Mouse (Mus musculus): ENCODE measurements around the gene Dolpp1.

Gene Dolpp1

DNA sequence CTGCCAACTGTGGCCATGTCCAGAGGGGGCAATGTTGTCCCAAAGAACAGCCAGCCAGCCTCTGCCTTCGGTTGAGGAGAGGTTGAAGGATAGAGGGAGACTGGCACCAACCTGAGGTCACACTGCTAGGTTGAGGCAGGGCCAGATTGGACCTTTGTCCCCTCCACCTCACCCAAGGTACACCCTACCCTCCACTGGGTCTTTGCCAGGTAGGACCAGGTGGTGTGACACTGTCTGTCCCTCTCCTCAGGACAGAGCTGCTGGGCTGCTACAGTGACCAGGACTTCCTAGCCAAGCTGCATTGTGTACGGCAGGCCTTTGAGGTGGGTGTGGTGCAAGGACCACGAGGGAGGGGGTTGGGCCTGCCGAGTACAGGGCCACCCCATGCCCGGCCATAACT is 14.3 kb upstream of the Dolpp1 start:
- no peak for DNase-seq (ENCODE audit: low spot score in 2 of 2)

DNA sequence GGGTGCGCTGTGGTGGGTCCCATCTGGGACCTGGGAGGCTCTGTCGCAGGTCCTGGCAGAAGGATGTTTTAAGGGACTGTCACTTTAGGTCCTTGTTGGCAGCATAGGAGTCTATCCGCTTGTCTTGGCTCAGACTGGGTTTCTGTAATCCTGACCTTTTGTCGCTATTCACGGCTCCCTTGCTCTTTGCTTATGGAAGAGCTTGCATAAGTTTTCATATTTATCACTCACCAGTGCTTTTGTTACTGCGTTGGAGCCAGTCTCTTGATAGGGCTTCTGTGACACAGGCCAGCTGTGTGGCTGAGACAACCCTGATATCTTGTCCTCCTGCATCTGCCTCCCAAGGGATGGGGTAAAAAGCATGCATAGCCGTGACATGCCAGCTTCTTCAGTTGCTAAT is 12.7 kb upstream of the Dolpp1 start:
- DNase-seq (ENCODE audit: low spot score in 2 of 2) = no peak

DNA sequence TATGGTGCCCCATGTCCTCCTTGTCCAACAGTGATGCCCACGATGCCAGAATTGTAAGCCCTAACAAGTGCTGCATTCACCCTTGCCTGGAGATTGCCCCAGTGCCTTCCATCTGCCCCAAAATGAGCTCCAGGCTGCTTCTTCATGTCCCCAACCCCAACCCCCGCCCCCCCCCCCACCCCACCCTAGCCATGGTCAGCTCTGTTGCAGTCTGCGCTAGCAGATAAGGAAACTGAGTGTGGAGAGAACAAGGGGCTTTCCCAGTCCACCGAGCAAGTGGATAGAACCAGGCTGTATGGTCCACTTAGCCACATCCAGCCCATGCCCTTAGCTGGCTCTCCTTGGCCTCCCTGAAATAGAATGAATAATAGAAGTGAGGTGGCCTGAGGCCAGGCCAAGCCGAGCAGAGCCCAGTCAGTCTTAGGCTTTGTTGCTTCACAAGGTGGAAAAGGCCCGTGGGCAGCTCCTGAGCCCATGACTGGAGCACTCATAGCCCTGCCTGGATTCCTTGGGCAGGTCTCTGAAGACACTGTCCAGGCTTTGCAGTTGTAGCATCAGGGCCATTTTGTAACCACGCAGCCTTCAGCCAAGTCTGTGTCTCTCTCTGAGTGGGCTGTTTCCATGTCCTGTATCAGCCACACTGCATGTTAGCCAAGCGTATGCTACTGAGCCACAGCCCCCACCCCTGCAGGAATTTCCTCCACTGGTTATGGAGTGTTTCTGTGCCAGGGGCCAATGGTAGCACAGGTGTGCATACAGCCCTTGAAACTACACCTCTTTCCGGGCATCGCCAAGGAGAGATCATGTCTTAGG is 11.3 kb upstream of the Dolpp1 start:
- no peak for DNase-seq (ENCODE audit: low spot score in 2 of 2)

DNA sequence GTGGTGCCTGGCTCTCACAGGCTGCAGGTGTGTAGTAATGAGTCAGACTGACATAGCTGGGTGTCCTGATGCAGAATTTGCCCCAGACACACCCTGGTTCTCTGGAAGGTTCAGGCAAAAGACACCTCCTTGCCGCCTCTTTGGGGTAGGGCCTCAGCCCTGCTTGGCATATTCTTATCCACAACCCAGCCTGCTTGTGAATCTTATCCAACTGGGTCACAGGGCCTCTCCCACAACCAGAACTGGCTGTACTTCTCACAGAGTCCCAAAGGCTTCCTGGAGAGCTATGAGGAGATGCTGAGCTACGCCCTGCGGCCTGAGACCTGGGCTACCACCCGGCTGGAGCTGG is 10.7 kb upstream of the Dolpp1 start:
- no peak for DNase-seq (ENCODE audit: low spot score in 2 of 2)

DNA sequence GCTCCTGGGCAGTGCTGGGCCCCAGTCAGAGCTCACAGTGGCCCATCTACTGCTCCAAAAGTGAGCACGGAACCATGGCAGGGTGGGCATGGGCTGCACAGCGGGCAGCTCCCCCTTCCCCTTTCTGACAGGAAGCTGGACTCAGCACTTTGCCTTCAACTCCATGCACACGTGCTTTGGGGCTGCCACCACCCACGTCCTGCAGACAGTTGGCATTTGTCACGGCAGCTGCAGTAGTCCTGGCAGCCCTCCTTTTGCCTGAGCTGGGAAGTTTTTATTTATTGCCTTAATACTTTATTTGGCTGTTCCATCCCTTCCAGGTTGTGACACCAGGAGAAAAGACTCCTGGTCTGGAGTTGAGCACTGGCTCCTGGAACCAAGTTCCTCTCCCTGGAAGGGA is 7.2 kb upstream of the Dolpp1 start:
- no peak for DNase-seq (ENCODE audit: low spot score in 2 of 2)

DNA sequence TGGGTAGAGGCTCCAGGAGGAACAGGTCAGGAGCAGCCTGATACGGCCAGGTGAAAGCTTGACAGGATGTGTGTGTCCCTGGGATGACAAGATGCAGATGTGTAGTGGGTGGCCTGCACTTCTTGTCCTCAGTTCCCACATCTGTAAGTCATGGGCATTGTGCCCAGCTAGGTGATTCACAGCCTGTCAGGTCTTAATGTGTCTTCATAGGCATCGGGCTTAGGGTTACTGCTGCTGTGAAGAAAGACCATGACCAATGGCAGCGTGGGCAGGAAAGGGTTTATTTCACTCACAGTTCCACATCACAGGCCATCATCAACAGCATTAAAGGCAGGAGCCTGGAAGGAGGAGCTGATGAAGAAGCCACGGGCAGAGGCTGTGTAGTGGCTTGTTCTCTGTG is 6.5 kb upstream of the Dolpp1 start:
- DNase-seq (ENCODE audit: low spot score in 2 of 2) = no peak

DNA sequence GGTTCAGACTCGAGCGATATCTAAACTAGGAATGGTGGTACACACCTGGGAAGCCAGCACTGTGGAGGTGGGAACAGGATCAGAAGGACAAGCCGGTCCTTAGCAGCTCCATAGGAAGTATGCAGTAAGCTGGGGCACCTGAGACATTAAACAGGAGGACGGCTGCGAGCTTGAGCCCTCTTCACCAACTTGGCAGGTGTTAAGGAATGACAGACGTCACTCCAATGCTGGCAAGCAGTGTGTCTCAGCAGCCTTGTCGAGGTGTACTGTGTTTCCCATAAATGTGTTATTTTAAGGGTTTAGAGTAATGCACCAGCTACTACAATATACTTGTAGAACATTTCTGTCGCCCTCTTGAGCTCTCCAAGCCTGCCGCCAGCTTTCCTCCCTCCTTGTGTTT is 5.1 kb upstream of the Dolpp1 start:
- DNase-seq (ENCODE audit: low spot score in 2 of 2) = no peak

DNA sequence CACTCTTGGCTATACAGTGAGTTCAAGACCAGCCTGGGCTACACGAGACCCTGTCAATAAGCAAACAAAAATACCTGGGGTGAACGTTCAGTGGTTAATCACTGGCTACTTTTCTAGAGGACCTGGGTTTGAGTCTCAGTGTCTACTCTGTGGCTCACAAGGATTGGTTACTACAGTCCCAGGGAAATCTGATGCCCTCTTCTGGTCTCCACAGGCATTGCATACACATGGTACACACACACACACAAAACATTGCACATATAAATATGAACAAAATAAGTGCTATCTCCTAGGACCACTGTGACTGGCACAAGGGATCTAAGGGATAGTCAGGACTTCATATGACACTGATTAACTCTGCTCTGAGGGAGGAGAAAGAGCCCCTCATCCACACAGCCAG is 3.1 kb upstream of the Dolpp1 start:
- no peak for DNase-seq (ENCODE audit: low spot score in 2 of 2)

DNA sequence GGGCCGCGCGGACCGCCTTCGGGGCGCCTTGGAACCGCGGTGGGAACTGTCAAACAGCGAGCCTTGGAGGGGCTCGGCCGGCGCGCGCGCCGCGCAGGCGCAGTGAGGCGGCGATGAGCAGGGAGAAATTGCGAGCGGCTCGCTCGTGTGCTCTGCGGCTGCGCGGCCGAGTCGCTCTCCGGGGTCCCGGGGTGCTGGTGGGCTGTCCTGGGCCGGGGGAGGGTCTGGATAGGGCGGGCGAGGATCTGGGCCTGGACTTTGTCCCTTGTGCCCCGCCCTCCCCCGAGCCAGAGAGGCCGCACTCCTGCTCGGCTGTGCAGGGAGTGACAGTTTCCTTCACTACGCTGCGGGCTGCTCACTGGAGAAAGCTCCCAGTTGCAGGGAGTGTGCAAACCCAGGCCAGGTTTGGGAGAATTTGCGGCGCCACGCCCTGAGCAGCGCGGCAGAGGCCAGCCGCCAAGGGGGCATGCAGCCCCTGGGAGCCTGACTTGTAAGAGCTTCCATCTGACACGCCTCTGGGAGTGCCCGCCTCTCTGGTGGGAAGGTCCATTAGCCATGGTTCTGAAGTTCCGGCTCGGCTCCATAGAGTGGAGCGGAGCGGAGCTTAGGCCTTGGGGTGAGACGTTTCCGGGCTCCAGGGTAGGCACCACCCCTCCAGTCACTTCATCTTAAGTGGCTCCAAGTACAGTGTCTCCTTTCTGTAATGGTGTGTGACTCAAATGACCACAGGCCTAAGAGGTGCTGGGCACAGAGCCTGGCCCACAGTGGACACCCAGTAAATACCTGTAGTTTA is 719 bp downstream of the Dolpp1 start:
- DNase-seq (ENCODE audit: low spot score in 2 of 2) = peak; percentile 28 to 80

DNA sequence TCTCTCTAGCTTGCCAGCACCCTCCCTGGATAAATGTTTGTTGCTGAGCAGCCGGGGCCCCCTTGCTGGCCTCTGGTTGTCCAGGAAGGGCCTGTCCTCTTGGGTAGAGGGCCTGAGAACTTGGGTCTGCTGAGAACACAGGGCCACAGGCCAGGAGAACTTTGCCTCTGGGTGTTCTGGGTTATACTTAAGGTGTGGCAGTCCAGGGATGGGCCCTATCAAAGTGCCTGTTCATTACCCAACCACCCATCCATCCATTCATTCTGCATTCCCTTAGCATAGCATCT is 1.3 kb downstream of the Dolpp1 start:
- DNase-seq (ENCODE audit: low spot score in 2 of 2) = no peak

DNA sequence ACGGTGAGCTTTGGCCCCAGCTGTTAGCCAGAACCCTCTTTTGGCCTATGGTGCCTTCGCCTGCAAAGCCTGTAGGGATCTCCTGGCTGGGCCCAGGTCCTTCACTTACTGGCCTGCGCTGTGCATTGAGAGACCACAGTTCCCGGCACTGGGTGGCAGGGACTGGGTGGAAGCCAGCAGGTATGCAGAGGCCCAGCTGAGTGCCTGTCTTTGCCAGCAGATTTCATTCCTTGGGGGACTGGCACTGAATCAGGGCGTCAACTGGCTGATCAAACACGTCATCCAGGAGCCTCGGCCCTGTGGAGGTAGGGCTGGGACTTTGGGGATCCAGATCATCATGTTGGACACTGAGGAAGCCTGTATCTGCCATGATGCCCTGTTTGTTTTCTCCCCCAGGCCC is 3.7 kb downstream of the Dolpp1 start:
- DNase-seq (ENCODE audit: low spot score in 2 of 2) = no peak

DNA sequence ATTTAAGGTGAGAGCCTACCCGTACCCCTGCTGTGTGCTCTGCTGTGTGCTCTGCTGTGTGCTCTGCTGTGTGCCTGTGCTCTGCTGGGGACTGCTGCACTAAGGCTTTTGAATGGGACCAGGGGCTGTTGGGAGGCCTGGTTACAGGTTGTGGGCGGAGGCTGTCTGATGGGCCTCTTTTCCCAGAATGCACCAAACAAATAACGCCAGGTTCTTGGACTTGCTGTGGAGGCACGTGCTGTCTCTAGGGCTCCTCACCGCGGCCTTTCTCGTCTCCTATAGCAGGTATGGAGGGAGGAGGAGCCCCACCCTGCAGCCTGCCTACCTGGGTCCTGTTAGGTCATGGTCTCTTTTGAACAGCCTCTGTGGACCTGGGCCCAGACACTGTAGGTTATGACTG is 4.2 kb downstream of the Dolpp1 start:
- DNase-seq (ENCODE audit: low spot score in 2 of 2) = no peak

DNA sequence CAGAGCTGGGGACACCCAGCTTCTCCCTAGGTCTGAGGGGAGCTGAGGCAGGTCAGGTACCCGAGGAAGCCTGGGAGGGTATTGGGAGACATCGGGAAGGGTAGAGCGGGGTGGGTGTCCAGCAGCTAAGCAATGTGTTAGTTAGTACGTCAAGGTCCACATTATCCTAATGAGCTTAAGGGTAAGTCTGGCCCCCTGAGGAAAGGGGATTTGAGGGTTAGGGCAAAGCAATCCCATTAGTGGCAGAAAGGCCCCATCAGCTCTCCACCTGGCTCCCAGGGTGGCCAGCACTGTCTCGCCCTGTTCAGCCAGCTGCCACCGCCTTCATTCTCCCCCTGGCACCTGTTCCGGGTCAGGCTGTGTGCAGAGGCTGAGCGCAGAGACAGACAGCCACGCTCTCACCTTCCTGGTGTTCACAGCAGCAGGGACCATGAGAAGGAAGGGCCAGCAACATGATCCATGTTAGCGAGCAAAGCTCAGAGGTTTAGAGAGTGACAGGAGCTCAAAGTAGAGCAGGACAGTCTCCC is 6.0 kb downstream of the Dolpp1 start:
- no peak for DNase-seq (ENCODE audit: low spot score in 2 of 2)

DNA sequence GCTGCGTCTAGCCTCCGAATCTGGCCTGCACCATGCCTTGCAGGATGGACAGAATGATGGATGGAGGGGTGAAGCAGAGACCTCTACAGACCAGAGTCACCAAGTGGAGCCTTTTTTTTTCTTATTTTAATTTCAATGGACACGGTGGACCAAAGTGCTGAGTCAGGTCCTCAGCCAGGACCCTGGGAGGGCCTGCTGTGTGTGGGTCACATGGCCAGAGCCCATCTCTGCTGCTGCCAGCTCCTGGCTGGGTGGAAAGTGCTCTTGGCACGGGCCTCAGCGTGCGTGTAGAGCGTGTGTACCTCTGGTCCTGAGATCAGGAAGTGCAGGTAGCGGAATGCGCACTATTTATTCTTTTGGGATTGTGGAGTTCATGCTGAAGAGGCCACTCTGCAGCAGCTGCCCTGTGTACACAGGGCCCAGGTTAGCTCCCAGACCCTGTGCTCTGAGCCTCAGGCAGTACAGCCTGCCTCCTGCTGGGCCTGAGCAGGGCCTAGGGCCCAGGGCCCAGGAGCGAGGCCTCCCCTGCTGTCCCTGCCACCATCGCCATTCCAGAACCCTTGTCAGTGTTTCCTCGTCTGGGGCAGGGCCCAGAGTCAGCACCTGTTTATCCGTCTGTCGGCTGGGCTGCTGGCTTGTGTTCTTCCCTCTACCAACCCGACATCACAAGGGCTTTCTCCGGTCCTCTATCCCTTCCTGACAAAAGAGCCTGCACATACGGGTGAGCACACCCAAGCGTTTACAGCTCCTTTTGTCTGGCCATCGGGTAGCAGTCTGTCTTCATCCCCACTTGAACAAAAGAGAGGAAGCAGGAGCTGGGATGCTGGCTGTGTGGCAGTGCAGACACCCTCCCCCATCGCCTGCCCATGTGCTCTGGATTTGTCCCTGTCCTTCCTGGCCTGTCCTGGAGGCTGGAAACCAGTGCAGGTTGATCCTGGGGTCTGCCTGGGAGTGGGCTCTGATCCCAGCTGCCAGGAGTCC is 7.4 kb downstream of the Dolpp1 start:
- DNase-seq (ENCODE audit: low spot score in 2 of 2) = no peak

DNA sequence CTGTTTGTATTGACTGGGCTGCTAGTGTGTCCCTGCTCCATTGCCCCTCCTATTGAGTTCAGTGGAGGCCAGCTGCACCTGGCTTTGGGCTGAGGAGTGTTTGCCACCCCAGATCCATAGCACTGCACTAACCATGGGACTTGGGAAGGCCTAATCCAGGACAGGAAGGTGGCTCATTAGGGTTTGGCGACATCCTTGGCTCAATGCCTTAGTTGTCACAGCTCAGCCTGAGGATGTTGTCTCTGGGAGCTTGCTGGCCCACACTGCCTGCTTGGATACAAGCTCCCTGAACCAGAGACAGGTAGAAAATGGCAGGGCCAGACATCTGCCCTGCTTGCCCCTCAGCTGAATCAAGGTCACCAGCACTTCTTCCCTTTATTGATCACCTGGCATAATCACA is 9.5 kb downstream of the Dolpp1 start:
- DNase-seq (ENCODE audit: low spot score in 2 of 2) = no peak

DNA sequence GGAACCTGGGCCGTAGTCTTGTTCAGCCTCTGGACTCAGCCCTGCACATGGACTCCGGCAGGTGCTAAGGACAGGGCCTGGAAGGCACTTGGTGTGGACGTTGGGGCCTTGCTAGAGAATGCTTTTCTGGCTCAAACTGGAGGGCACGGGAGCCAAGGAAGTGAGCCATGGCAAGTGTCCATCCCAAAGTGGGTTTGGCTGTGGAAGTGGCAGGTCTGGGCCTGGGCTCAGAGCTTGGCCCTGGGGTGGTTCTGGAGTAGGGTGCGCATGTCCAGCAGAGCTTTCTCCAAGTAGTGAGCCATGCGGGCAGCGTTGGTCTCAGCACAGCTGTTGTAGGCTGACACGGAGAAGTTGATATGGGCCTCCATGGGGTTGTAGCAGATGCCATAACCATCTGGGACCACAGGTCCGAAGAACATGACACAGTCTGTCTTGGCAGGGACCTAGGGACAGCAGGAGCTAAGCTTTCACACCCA is 10.3 kb downstream of the Dolpp1 start:
- DNase-seq (ENCODE audit: low spot score in 2 of 2) = no peak

DNA sequence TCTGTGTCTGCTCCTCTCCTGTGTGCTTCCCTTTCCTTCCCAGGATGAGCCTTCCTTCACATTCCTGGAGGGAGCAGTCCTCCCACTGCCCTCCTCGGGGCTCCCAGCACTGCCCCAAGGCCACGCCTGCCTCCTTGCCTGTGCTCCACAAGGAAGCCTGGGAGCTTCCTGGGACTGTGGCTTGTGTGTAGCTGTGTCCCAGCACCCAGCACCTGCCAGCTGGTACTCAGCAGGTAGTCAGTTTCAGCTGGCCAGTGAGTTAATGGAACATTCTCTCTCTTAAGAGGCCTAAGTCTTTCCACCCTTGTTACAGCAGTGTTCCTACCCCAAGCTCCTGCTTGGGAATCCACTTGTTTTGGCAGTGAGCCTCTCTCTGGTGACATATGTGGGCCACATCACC is 10.8 kb downstream of the Dolpp1 start:
- no peak for DNase-seq (ENCODE audit: low spot score in 2 of 2)

DNA sequence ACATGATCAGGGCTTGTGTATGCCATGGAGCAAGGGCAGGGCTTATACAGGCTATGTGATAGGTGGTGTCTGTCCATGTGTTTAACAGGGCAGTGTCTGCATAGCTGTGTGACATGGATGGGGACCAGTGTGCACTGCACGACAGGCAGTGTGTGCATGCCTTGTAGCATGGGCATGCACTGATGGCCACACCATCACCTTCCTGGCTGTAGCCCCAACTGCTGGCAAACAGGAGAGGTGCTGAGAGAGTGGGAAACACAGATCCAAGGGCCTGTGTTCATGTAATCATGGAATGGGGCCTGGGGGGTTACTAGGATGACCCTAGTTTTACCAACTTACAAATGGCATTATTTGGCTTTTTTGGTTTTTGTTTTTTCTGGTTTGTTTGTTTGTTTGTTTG is 11.8 kb downstream of the Dolpp1 start:
- no peak for DNase-seq (ENCODE audit: low spot score in 2 of 2)

DNA sequence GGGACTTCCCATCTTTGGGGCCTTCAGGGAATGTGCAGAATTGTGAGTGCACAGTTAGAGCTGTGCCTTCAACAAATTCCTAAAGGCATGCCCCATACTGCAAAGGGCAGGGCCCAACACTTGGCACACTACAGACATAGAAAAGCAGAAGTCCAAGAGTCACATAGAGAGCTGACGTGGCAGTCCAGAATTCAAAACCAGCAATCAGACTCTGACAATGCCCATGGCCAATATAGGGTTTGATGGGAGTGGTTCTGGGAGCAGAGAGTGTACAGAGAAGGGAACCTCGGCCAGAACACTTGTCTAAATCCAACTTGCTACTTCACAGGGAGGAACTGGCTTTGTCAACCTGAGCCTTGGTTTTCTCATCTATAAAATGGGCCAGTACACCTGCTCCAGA is 15.2 kb downstream of the Dolpp1 start:
- DNase-seq (ENCODE audit: low spot score in 2 of 2) = no peak

DNA sequence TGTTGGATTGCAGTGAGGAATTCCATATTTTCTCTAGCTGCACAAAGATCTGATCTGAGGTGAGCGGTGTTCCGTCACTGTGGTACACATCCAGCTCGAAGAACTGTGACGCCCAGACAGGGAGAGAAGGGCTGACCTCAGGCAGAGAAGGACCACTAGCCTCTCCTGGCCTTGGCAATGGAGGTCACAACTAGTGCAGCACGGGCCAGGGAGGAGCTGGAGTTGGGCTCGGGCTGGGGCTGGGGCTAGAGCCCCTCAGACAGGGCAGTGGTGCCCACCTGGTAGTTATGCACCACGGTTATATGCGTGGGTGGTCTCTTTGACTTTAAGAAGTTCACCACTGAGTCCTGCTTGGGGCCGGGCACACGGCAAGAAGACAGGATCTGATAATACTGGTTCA is 15.7 kb downstream of the Dolpp1 start:
- no peak for DNase-seq (ENCODE audit: low spot score in 2 of 2)

DNA sequence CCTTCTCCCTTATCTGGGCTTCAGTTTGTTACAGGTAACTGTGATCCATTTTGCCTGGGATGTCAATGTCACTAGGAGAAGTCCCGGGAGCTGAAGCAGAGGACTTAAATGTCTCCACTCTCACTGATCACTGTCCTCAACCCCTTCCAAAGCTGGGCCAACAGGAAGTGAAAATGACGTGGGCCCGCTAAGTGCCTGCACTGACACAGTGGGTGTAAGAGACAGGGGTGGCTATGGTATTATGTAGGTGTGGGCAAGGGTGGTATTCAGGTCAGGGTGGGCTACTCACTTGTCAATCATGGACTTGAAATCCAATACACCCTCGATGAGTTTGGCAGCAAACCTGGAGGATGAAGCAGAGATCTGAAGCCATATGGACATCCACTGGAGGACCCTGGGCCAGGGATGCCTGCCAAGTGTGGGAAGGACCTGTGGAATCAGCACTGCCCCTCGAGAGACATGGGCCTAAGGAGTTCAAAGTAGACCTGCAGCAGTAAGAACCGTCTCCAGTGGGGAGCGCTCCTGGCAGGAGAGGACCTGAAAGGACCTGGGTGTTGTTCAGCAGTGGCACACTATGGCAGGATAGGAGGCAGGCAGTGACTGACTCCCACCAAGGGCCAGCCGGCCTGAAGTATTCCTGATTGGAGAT is 16.5 kb downstream of the Dolpp1 start:
- DNase-seq (ENCODE audit: low spot score in 2 of 2) = no peak

Measured in thymus, postnatal 10 days (tissue).